In the genomic region with DNA sequence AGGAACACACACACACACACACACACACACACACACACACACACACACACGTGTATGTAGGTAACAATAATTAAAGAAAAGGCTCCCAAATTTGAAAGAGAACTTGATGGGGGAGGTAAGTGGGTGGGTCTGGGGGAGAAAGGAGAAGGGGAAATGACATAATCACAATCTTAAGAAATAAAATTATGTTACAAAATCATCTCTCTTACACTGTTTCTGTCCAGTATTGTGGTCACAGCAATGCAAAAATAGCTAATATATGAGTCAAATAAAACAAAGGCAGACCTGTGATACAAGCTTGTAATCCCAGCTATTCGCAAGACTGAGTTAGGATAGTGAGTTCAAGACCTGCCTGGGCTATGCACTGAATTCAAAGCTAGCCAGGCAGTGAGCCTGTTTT, we compare ENCODE assay signal across 22 mouse cellular contexts.
"Had no signal": no experiment of that assay in that cellular context is flagged by ENCODE, and none has a peak within 500 bp of the region (broad histone marks: within the 10 kb centered on the region; RNA-seq: fewer than 3 reads in every experiment).

No protein-coding gene starts in this region.

- DNase-seq: gastrocnemius, postnatal 14 days; gastrocnemius, postnatal 36 days; heart, adult 18-20 months; heart, postnatal 10 days; heart, postnatal 4 days; kidney, postnatal 10 days; kidney, postnatal 25 days; liver; liver, embryonic 13.5 days had no signal

- H3K4me3 ChIP-seq: heart, embryonic 10.5 days; heart, embryonic 12.5 days; hindbrain, embryonic 10.5 days; hindbrain, embryonic 13.5 days; hindbrain, embryonic 15.5 days; intestine, embryonic 15.5 days; layer of hippocampus, adult 2 months; left cerebral cortex, adult 2 months; limb, embryonic 10.5 days; limb, embryonic 12.5 days; liver, embryonic 13.5 days had no signal

- H3K36me3 ChIP-seq: heart, embryonic 10.5 days; heart, embryonic 12.5 days; hindbrain, embryonic 10.5 days; hindbrain, embryonic 13.5 days; hindbrain, embryonic 15.5 days; intestine, embryonic 15.5 days; limb, embryonic 10.5 days; limb, embryonic 12.5 days; liver, embryonic 13.5 days had no signal

- H3K27me3 ChIP-seq: heart, embryonic 12.5 days; hindbrain, embryonic 13.5 days; hindbrain, embryonic 15.5 days; intestine, embryonic 15.5 days; liver, embryonic 13.5 days had no signal

- H3K9me3 ChIP-seq: heart, embryonic 10.5 days; heart, embryonic 12.5 days; hindbrain, embryonic 10.5 days; hindbrain, embryonic 13.5 days; hindbrain, embryonic 15.5 days; intestine, embryonic 15.5 days; limb, embryonic 10.5 days; limb, embryonic 12.5 days; liver, embryonic 13.5 days had no signal

- H3K4me2 ChIP-seq: heart, embryonic 12.5 days; hindbrain, embryonic 13.5 days; hindbrain, embryonic 15.5 days; intestine, embryonic 15.5 days; limb, embryonic 12.5 days; liver, embryonic 11.5 days; liver, embryonic 13.5 days had no signal

- H3K9ac ChIP-seq: heart, embryonic 12.5 days; hindbrain, embryonic 13.5 days; hindbrain, embryonic 15.5 days; intestine, embryonic 15.5 days; limb, embryonic 12.5 days; liver, embryonic 13.5 days had no signal

- H3K4me1 ChIP-seq: liver, embryonic 13.5 days had no signal

- ATAC-seq: inflammation-experienced regulatory T-cells, adult 6 months; intestine, embryonic 15.5 days; intestine, postnatal 0 days had no signal

- H3K27ac ChIP-seq: heart, embryonic 10.5 days; hindbrain, embryonic 10.5 days; hindbrain, embryonic 13.5 days; hindbrain, embryonic 15.5 days; intestine, embryonic 15.5 days; left cerebral cortex, adult 2 months; limb, embryonic 10.5 days; limb, embryonic 12.5 days; liver, embryonic 13.5 days had no signal
